Mouse (Mus musculus): ENCODE results near the gene Fbxo47.

Fbxo47 gene

GRCm38 (mm10) chr11:97813746-97814515, 70.0 kb downstream of the Fbxo47 start:
- no peak for DNase-seq (ENCODE audit: extremely low spot score, low read depth, low spot score)

GRCm38 (mm10) chr11:97813085-97813484, 70.9 kb downstream of the Fbxo47 start:
- no peak for DNase-seq (ENCODE audit: extremely low spot score, low read depth, low spot score)

GRCm38 (mm10) chr11:97812491-97812921, 71.4 kb downstream of the Fbxo47 start:
- no peak for DNase-seq (ENCODE audit: extremely low spot score, low read depth, low spot score)

GRCm38 (mm10) chr11:97811569-97812362, 72.2 kb downstream of the Fbxo47 start:
- DNase-seq (ENCODE audit: extremely low spot score, low read depth, low spot score), result no peak

GRCm38 (mm10) chr11:97810970-97811369, 73.0 kb downstream of the Fbxo47 start:
- no peak for DNase-seq (ENCODE audit: extremely low spot score, low read depth, low spot score)

- DNase-seq (ENCODE audit: extremely low spot score, low read depth, low spot score), result no peak
Observed at GRCm38 (mm10) chr11:97810356-97810755, 73.6 kb downstream of the Fbxo47 start.

GRCm38 (mm10) chr11:97809235-97810121, 74.5 kb downstream of the Fbxo47 start:
- DNase-seq (ENCODE audit: extremely low spot score, low read depth, low spot score), result no peak

GRCm38 (mm10) chr11:97808621-97809234, 75.2 kb downstream of the Fbxo47 start:
- DNase-seq (ENCODE audit: extremely low spot score, low read depth, low spot score), result no peak

GRCm38 (mm10) chr11:97808093-97808492, 75.9 kb downstream of the Fbxo47 start:
- no peak for DNase-seq (ENCODE audit: extremely low spot score, low read depth, low spot score)

GRCm38 (mm10) chr11:97807626-97808025, 76.3 kb downstream of the Fbxo47 start:
- DNase-seq (ENCODE audit: extremely low spot score, low read depth, low spot score), result no peak

- no peak for DNase-seq (ENCODE audit: extremely low spot score, low read depth, low spot score)
Observed at GRCm38 (mm10) chr11:97806613-97806964, 77.4 kb downstream of the Fbxo47 start.

GRCm38 (mm10) chr11:97805662-97806612, 78.0 kb downstream of the Fbxo47 start:
- no peak for DNase-seq (ENCODE audit: extremely low spot score, low read depth, low spot score)

- DNase-seq (ENCODE audit: extremely low spot score, low read depth, low spot score), result no peak
Observed at GRCm38 (mm10) chr11:97804841-97805661, 78.9 kb downstream of the Fbxo47 start.

- DNase-seq (ENCODE audit: extremely low spot score, low read depth, low spot score), result no peak
Observed at GRCm38 (mm10) chr11:97803847-97804246, 80.1 kb downstream of the Fbxo47 start.

Data from hindlimb bud, embryonic 11.5 days (tissue).